Mouse (Mus musculus) left cerebral cortex, postnatal 14 days (tissue): ENCODE measurements around the gene Flywch2. TPM values are rescaled to one million over a fixed set of nuclear protein-coding genes. Genes with fewer than 3 reads are reported as not detected.

Experiments
- DNase-seq, 2 experiments: peaks; one replicate each; pipeline ENCODE4 v3.0.0; 2021 to 2022; ENCODE audit warnings: low spot score in 2 of 2, mixed read lengths in 1 of 2
- intact Hi-C: fragments of 180-260 bp; cut with DNase I; formaldehyde crosslinking; loops from one replicate; pipeline ENCODE4 v1.15.1; 2025
- total RNA-seq, 2 experiments: library from RNA; stranded (reverse); gene quantifications; 2 replicates each; pipeline ENCODE4 v1.2.3; 2021

The Flywch2 gene
- total RNA-seq, 2 experiments from 2014 or later: 25.7 to 30.1 TPM

- intact Hi-C loops: loop anchor here (5.0 kb wide), 1 partner anchor 57 kb away; no protein-coding TSS in a partner anchor
- DNase-seq: no peak
Observed at GRCm38 (mm10) chr17:23760231-23760630, 25.6 kb downstream of the Flywch2 start.

DNA sequence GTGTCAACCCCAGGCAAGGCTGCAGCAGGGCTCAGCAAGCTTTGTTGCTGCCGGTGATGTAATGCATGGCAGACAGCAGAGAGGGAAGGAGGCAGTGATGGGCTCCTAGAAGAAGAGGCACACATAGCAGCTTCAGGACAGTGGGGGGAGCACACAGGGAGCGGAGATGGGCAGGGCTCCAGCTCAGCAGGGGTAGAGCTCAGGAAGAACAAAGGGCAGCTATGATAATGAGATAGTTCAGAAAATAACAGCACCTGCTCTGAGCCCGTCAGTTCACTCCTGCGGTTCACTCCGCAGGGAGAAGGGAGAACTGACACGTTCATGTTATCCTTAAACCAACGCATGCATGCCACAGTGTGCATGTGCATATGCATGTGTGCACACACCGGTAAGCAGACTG lies 27.1 kb downstream of the Flywch2 start:
- intact Hi-C loops: no loop called here
- no peak for DNase-seq

GRCm38 (mm10) chr17:23757581-23757980 lies 28.3 kb downstream of the Flywch2 start:
- intact Hi-C loops: no loop called here
- no peak for DNase-seq

DNA sequence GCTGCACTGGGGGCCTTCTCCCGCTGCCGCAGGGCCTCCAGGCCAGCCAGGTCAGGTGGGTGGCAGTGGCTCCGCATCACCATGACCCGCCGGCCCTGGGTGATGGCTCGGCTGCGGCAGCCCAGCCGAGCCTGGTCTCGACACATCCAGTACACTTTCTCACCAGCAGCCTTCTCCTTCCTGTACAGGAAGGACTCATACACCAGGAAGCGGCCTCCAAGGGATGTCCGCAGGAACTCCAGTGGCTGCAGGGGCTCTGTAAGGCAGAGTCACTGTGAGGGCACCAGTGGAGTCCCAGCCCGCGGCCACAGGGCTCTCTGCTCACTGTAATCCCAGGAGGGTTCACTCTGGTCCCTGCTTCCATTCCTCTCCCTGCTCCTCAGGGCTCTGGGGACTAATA lies 30.2 kb downstream of the Flywch2 start:
- intact Hi-C loops: no loop called here
- DNase-seq: no peak

- no peak for DNase-seq
- intact Hi-C loops: no loop called here
Observed at GRCm38 (mm10) chr17:23749400-23750191, 36.3 kb downstream of the Flywch2 start.

- DNase-seq: peak; percentile 74 to 77
- intact Hi-C loops: no loop called here
Observed at GRCm38 (mm10) chr17:23748631-23749391, 37.1 kb downstream of the Flywch2 start.

GRCm38 (mm10) chr17:23748026-23748425 lies 37.9 kb downstream of the Flywch2 start:
- no peak for DNase-seq
- intact Hi-C loops: no loop called here

- DNase-seq: no peak
- intact Hi-C loops: no loop called here
Observed at GRCm38 (mm10) chr17:23747471-23747870, 38.4 kb downstream of the Flywch2 start.

GRCm38 (mm10) chr17:23746767-23747166 lies 39.1 kb downstream of the Flywch2 start:
- DNase-seq: no peak
- intact Hi-C loops: no loop called here

- intact Hi-C loops: no loop called here
- no peak for DNase-seq
Observed at GRCm38 (mm10) chr17:23746311-23746710, 39.6 kb downstream of the Flywch2 start.

DNA sequence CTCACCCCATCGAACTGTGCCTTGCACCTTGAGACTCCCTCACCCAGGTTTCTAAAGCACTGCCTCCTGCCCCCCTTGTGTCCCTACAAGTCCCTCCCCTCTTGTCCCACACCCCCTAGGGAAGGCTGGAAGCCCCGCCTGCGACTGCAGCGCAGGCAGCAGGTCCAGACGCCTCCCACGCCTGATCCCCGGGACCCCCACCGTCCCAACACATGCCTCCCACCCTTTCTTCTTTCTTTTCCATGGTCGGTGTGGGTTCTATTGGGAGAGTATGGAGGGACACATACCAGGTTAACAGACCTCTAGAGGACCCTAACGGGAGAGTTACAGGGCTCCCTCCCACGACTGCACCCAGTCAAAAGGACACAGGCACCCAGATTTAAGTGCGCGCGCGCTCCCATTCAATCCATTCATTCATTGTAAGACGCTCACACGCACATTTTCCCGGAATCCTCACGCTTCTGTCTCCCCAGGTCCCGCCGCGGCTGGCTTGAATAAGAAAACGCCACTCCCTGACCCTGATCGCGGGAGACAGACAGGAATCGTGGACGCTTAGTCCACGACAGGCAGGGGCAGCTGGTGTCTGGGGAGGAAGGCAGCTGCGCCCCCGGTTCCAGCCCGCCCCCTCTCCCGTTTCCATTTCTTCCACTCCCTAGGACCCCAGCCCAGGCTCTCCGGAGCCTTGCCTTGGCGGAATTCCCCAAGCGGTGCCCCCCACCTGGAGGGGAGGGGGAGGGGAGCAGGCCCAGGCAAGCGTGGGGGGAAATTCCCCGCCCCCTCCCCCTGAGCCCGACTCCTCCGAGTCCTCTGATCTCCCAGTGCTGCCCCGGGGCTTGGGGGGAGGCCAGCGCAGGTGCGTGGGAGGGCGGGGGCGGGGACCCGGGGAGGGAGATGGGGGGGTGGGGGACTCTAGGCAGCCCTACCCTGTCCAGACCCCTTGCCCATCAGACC lies 40.3 kb downstream of the Flywch2 start, which contains the start of gene Kremen2:
TSS of gene Kremen2 (minus strand) at position 533 of the 951 bp plus-strand sequence.
- intact Hi-C loops: no loop called here

GRCm38 (mm10) chr17:23744651-23745050 lies 41.2 kb downstream of the Flywch2 start:
- DNase-seq: no peak
- intact Hi-C loops: no loop called here

More for the DNA sequence above, 40.3 kb downstream of the Flywch2 start, which contains the start of gene Kremen2:
- no peak for DNase-seq

GRCm38 (mm10) chr17:23744076-23744475 lies 41.8 kb downstream of the Flywch2 start:
- DNase-seq: no peak
- intact Hi-C loops: no loop called here

DNA sequence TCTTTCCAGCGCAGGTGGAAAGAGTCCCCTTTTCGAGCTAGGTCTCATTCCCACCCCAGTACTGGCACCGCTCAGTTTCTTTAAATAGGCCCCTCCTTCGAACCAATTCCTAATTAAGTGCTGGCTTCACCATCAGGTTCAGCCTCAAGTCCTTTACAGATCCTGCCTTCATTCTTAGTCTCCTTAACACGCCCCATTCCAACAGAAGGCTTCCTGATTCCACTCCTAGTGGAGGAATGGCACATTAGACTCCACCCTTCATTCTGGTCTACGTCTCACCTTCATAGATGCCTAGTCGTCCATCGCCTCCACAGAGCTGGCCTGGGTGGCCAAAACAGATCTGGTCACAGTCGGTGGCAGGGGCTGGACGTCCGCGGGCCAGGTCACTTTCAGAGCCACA lies 42.9 kb downstream of the Flywch2 start:
- DNase-seq: no peak
- intact Hi-C loops: no loop called here

DNA sequence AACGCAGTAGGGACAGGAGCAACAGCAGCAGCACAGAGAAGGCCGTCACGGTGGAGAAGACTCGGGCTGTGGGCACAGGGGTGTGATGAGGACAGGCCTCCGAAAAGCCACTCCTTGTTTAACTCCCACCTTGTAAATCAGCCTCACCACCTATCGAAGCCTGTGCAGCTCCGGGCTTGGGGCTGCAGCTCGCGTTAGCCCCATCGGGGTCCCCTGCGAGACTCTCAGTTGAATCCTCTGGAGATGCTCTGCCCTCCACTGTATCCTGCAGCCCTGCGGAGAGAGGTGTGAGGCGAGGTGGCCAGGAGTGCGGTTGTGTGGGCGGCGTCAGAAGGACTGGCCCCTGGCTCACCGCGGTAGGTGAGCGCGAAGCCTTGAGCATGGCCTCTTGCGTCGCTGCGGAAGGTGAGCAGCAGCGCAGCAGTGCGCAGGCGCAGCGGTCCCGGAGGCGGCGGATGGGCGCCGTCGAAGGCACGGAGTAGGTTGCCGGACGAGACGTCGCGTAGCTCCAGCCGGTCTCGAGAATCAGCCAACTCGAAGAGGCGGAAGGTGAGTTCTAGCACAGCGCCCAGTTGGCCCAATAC lies 43.6 kb downstream of the Flywch2 start:
- DNase-seq: no peak
- intact Hi-C loops: no loop called here

- DNase-seq: no peak
- intact Hi-C loops: no loop called here
Observed at GRCm38 (mm10) chr17:23741359-23742209, 44.3 kb downstream of the Flywch2 start.

DNA sequence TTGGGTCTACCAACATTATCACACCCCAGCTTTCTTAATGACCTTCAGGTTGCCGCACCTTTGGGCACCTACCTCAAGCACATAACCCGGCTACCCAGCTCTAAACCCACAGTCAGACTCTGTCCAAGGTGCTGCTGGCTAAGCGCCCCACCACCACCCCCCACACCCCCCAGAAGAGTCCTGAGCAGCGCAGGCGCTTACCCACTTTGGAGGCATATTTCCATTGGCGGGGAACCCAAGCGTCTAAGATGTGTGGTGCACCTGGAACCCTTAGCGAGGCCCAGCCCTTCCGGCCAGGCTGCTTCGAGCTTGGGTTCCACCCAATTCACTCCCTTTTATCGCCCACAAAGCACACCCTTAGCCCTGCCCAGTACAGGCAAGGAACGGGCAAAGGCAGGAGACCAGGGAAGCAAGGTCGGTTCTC lies 45.3 kb downstream of the Flywch2 start, which contains the start of gene Paqr4:
TSS of gene Paqr4 (minus strand) at position 270 of the 424 bp plus-strand sequence.
- DNase-seq: no peak
- intact Hi-C loops: no loop called here

DNA sequence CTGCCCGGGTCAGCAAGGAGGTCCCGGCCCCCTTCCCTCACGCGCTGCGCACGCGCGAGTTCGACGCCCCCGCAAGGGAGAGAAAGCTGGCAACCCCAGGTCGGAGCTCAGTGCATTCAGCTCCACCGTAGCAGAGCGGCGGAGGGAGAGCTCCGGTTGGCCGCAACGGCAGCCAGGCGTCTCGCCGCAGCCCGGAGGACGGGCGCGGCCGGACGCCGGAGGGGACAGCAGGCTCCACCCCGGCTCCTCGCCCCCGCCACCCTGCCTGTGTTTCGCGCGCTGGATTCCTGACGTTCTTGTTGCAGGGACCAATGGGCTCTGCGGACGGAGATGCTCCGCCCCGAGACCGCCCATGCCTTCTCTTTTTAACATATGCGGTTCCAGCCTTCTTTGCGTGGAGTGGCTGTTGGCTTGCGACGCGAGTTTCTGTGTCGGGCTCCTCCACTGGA lies 45.7 kb downstream of the Flywch2 start:
- peak; percentile 92 to 94 for DNase-seq
- intact Hi-C loops: no loop called here
